Mouse (Mus musculus): ENCODE measurements around the gene Rbl2.

The Rbl2 gene

DNA sequence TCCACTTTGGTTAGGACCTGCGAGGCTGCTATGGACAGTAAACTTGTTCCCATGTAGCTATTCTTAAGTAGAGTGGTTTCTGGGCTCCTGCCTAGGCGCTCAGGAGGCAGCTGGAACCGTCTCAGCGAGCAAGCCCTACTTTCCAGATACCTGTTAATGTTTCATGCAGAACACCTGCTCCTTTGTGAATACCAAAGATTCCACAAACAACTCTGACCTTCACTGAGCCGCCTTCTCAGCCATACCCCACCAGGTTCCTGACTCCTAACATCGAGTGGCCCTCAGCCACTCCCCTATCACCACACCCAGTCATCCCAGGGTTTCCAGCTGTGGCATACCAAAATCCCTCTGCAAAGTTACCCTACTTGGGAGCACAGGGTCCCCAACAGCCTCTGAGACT is 100.3 kb downstream of the Rbl2 start:
- in situ Hi-C loops (cut with MboI) = no loop called here

DNA sequence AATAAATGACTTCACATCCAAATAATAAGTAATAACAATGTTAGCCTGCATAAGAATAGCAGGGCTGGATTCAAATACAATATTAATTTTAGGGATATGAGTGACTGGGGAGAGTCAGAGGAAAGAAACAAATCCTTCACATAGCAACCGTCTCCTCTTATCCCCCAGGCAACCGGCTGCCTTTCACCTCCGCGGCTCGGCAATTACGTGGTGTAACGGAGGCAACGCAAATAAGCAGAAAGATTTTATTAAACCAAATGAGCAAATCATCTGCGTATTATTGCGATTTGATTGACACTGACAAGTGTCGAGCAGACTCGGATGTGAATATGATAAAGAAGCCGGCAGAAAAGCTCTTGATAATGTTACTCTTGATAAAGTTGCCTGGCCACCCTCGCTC is 101.1 kb downstream of the Rbl2 start:
- in situ Hi-C loops (cut with MboI) = no loop called here

DNA sequence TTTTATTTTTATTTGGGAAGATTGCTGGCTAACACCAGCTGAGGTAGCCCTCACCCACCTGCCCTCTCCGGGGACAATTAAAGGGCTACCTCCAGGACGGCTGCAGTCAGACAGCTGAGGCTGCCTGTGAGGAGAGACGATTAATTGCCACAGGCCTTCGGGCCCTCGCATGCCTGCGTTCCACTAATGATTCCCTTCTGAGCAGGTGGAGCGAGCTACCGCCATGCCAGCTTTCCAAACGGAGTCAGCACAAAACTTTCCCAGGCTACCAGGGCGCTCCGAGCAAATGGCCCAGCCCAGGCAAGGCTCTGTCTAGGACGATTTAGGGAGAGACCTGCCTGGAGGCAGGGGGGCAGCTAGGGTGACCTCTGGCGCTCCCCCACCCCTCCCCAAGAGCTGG is 101.7 kb downstream of the Rbl2 start:
- in situ Hi-C loops (cut with MboI) = no loop called here

Measured in mature B cell (primary cell).